Mouse (Mus musculus) layer of hippocampus, adult 8-10 months (tissue): Measurements from ENCODE around the gene Cuedc1. TPM values are rescaled to one million over a fixed set of nuclear protein-coding genes. Genes with fewer than 3 reads are reported as not detected.
A peak's percentile ranks its signal among the peaks of the same experiment; 100 is the strongest.

Experiments used
- DNase-seq, 2 experiments: peaks; one replicate each; pipeline ENCODE4 v3.0.0; 2022; ENCODE audit warnings: low spot score in 2 of 2
- total RNA-seq, 4 experiments: library from RNA; stranded (reverse); gene quantifications; 2 replicates each; pipeline ENCODE4 v1.2.4; 2022

Cuedc1 gene
- total RNA-seq, 4 experiments from 2014 or later, result 30.9 to 38.7 (median 33.4) TPM

- no peak for DNase-seq
Measured at GRCm38 (mm10) chr11:88083699-88084098, 14.2 kb upstream of the Cuedc1 start.

- DNase-seq, result peak; percentile 88 to 92
Measured at GRCm38 (mm10) chr11:88086737-88087627, 10.9 kb upstream of the Cuedc1 start.

GRCm38 (mm10) chr11:88089150-88089549 is 8.7 kb upstream of the Cuedc1 start:
- DNase-seq, result no peak

- no peak for DNase-seq
Measured at GRCm38 (mm10) chr11:88090293-88090692, 7.6 kb upstream of the Cuedc1 start.

GRCm38 (mm10) chr11:88091949-88092348 is 5.9 kb upstream of the Cuedc1 start:
- no peak for DNase-seq

- DNase-seq, result no peak
Measured at GRCm38 (mm10) chr11:88097173-88097572, 685 bp upstream of the Cuedc1 start.

GRCm38 (mm10) chr11:88098787-88099598 is 1.1 kb downstream of the Cuedc1 start:
- peak; percentile 41 to 73 for DNase-seq

GRCm38 (mm10) chr11:88099599-88100023 is 1.8 kb downstream of the Cuedc1 start:
- peak; percentile 28 to 32 for DNase-seq

GRCm38 (mm10) chr11:88100170-88100569 is 2.3 kb downstream of the Cuedc1 start:
- DNase-seq, result no peak

GRCm38 (mm10) chr11:88103214-88103941 is 5.5 kb downstream of the Cuedc1 start:
- no peak for DNase-seq

GRCm38 (mm10) chr11:88105494-88106291 is 7.8 kb downstream of the Cuedc1 start:
- no peak for DNase-seq

- no peak for DNase-seq
Measured at GRCm38 (mm10) chr11:88106292-88106554, 8.4 kb downstream of the Cuedc1 start.

- DNase-seq, result no peak
Measured at GRCm38 (mm10) chr11:88107365-88107764, 9.5 kb downstream of the Cuedc1 start.

GRCm38 (mm10) chr11:88110031-88110594 is 12.3 kb downstream of the Cuedc1 start:
- DNase-seq, result no peak

- DNase-seq, result no peak
Measured at GRCm38 (mm10) chr11:88112078-88112477, 14.2 kb downstream of the Cuedc1 start.

GRCm38 (mm10) chr11:88112677-88113333 is 14.9 kb downstream of the Cuedc1 start:
- DNase-seq, result no peak

- no peak for DNase-seq
Measured at GRCm38 (mm10) chr11:88113543-88114271, 15.8 kb downstream of the Cuedc1 start.

- no peak for DNase-seq
Measured at GRCm38 (mm10) chr11:88114871-88115301, 17.0 kb downstream of the Cuedc1 start.

- no peak for DNase-seq
Measured at GRCm38 (mm10) chr11:88116568-88116967, 18.7 kb downstream of the Cuedc1 start.
